Mouse (Mus musculus): Measurements from ENCODE around the gene H2-Ab1. TPM values are rescaled to one million over a fixed set of nuclear protein-coding genes. Genes with fewer than 3 reads are reported as not detected.
"Not testable (repeated sequence)": the region's sequence is repeated elsewhere in the genome, so short reads cannot be mapped to it uniquely, and the experiment has no call there.

Gene H2-Ab1
- 12.1 and 42.0 TPM in 2 replicates for polyA plus RNA-seq (2015; fragmentation: Nextera tagmentation; extraction: Ambion mirVana)

- Histone ChIP-seq H3K9me3 (no peaks in the 10 kb centered on the region), H3K27me3 (peaks cover 27% of the 10 kb centered on the region), H3K4me3 (no peak within 1 kb of the TSS), H3K9ac (no peak within 1 kb of the TSS), H3K4me1 (no peaks in the 10 kb centered on the region), H3K36me3 (no peaks in the 10 kb centered on the region), H3K27ac (no peak within 1 kb of the TSS), H3K4me2 (no peak within 1 kb of the TSS)
- 66% methylated on average over 11 of the region's 11 CpGs for WGBS
- ATAC-seq (ENCODE audit: borderline replicate concordance, extremely low read depth, low FRiP score, low TSS enrichment), result no peak
Observed at GRCm38 (mm10) chr17:34257594-34258375, at the start of gene H2-Ab1. TSS of gene H2-Ab1 (plus strand) at chr17:34257689.

- ATAC-seq (ENCODE audit: borderline replicate concordance, extremely low read depth, low FRiP score, low TSS enrichment), result no peak
- 96% methylated on average over 9 of the region's 9 CpGs for WGBS
- Histone ChIP-seq H3K27me3 (peaks cover 28% of the 10 kb centered on the region), H3K4me2 (no peak overlapping the region), H3K9ac (no peak overlapping the region), H3K9me3 (no peaks in the 10 kb centered on the region), H3K4me1 (peaks cover 11% of the 10 kb centered on the region), H3K27ac (no peak overlapping the region), H3K4me3 (no peak overlapping the region), H3K36me3 (no peaks in the 10 kb centered on the region)
Observed at GRCm38 (mm10) chr17:34207866-34208265, 49.6 kb upstream of the H2-Ab1 start.

- H3K27ac ChIP-seq, result no peak overlapping the region
- no peak for ATAC-seq (ENCODE audit: borderline replicate concordance, extremely low read depth, low FRiP score, low TSS enrichment)
- H3K9ac ChIP-seq, result no peak overlapping the region
- H3K9me3 ChIP-seq, result no peaks in the 10 kb centered on the region
- peaks cover 11% of the 10 kb centered on the region for H3K4me1 ChIP-seq
- WGBS, result 18% methylated on average over 10 of the region's 10 CpGs
- no peaks in the 10 kb centered on the region for H3K36me3 ChIP-seq
- H3K27me3 ChIP-seq, result peaks cover 31% of the 10 kb centered on the region
- no peak overlapping the region for H3K4me3 ChIP-seq
- no peak overlapping the region for H3K4me2 ChIP-seq
Observed at GRCm38 (mm10) chr17:34208421-34208820, 49.1 kb upstream of the H2-Ab1 start.

- Histone ChIP-seq H3K4me3 (no peak overlapping the region), H3K4me1 (peaks cover 11% of the 10 kb centered on the region), H3K4me2 (no peak overlapping the region), H3K27ac (no peak overlapping the region), H3K9ac (no peak overlapping the region), H3K36me3 (no peaks in the 10 kb centered on the region), H3K9me3 (no peaks in the 10 kb centered on the region), H3K27me3 (peaks cover 44% of the 10 kb centered on the region)
- no peak for ATAC-seq (ENCODE audit: borderline replicate concordance, extremely low read depth, low FRiP score, low TSS enrichment)
- 51% methylated on average over 3 of the region's 3 CpGs for WGBS
Observed at GRCm38 (mm10) chr17:34209680-34210079, 47.8 kb upstream of the H2-Ab1 start.

- 51% methylated on average over 3 of the region's 3 CpGs for WGBS
Observed at GRCm38 (mm10) chr17:34210599-34210998, 46.9 kb upstream of the H2-Ab1 start.

GRCm38 (mm10) chr17:34211746-34212365 is 45.6 kb upstream of the H2-Ab1 start:
- no peaks in the 10 kb centered on the region for H3K4me1 ChIP-seq

More at GRCm38 (mm10) chr17:34210599-34210998, 46.9 kb upstream of the H2-Ab1 start:
- Histone ChIP-seq H3K9ac (no peak overlapping the region), H3K4me3 (no peak overlapping the region), H3K9me3 (no peaks in the 10 kb centered on the region), H3K4me1 (peaks cover 3% of the 10 kb centered on the region), H3K4me2 (no peak overlapping the region), H3K27me3 (peaks cover 46% of the 10 kb centered on the region), H3K27ac (no peak overlapping the region), H3K36me3 (no peaks in the 10 kb centered on the region)
- ATAC-seq (ENCODE audit: borderline replicate concordance, extremely low read depth, low FRiP score, low TSS enrichment), result no peak

GRCm38 (mm10) chr17:34213936-34214335 is 43.6 kb upstream of the H2-Ab1 start:
- ATAC-seq (ENCODE audit: borderline replicate concordance, extremely low read depth, low FRiP score, low TSS enrichment), result no peak
- Histone ChIP-seq H3K36me3 (no peaks in the 10 kb centered on the region), H3K4me2 (no peak overlapping the region), H3K27ac (no peak overlapping the region), H3K9me3 (no peaks in the 10 kb centered on the region), H3K9ac (no peak overlapping the region), H3K4me3 (no peak overlapping the region), H3K4me1 (no peaks in the 10 kb centered on the region), H3K27me3 (peaks cover 43% of the 10 kb centered on the region)
- 46% methylated on average over 21 of the region's 21 CpGs for WGBS

More at GRCm38 (mm10) chr17:34211746-34212365, 45.6 kb upstream of the H2-Ab1 start:
- Histone ChIP-seq H3K36me3 (no peaks in the 10 kb centered on the region), H3K4me3 (no peak overlapping the region), H3K27ac (no peak overlapping the region), H3K27me3 (peaks cover 43% of the 10 kb centered on the region), H3K9me3 (no peaks in the 10 kb centered on the region), H3K9ac (no peak overlapping the region), H3K4me2 (no peak overlapping the region)
- WGBS, result 19% methylated on average over 23 of the region's 23 CpGs
- no peak for ATAC-seq (ENCODE audit: borderline replicate concordance, extremely low read depth, low FRiP score, low TSS enrichment)

- H3K36me3 ChIP-seq, result no peaks in the 10 kb centered on the region
- no peak overlapping the region for H3K9ac ChIP-seq
- H3K27me3 ChIP-seq, result peaks cover 43% of the 10 kb centered on the region
- no peaks in the 10 kb centered on the region for H3K4me1 ChIP-seq
- H3K4me2 ChIP-seq, result no peak overlapping the region
- H3K4me3 ChIP-seq, result no peak overlapping the region
- 89% methylated on average over 12 of the region's 12 CpGs for WGBS
- no peak overlapping the region for H3K27ac ChIP-seq
- H3K9me3 ChIP-seq, result no peaks in the 10 kb centered on the region
- no peak for ATAC-seq (ENCODE audit: borderline replicate concordance, extremely low read depth, low FRiP score, low TSS enrichment)
Observed at GRCm38 (mm10) chr17:34215176-34215575, 42.3 kb upstream of the H2-Ab1 start.

GRCm38 (mm10) chr17:34217216-34217928 is 40.1 kb upstream of the H2-Ab1 start:
- no peak for ATAC-seq (ENCODE audit: borderline replicate concordance, extremely low read depth, low FRiP score, low TSS enrichment)
- H3K27me3 ChIP-seq, result peaks cover 27% of the 10 kb centered on the region
- no peaks in the 10 kb centered on the region for H3K4me1 ChIP-seq
- H3K4me2 ChIP-seq, result no peak overlapping the region
- no peaks in the 10 kb centered on the region for H3K9me3 ChIP-seq
- WGBS, result 81% methylated on average over 8 of the region's 8 CpGs
- H3K36me3 ChIP-seq, result no peaks in the 10 kb centered on the region
- no peak overlapping the region for H3K9ac ChIP-seq
- no peak overlapping the region for H3K4me3 ChIP-seq
- H3K27ac ChIP-seq, result no peak overlapping the region

- Histone ChIP-seq H3K4me1 (no peaks in the 10 kb centered on the region), H3K4me2 (no peak overlapping the region), H3K36me3 (no peaks in the 10 kb centered on the region), H3K27me3 (peaks cover 20% of the 10 kb centered on the region), H3K4me3 (no peak overlapping the region), H3K27ac (no peak overlapping the region), H3K9ac (no peak overlapping the region), H3K9me3 (no peaks in the 10 kb centered on the region)
- WGBS, result 84% methylated on average over 5 of the region's 5 CpGs
- ATAC-seq (ENCODE audit: borderline replicate concordance, extremely low read depth, low FRiP score, low TSS enrichment), result no peak
Observed at GRCm38 (mm10) chr17:34217986-34218385, 39.5 kb upstream of the H2-Ab1 start.

GRCm38 (mm10) chr17:34218675-34219074 is 38.8 kb upstream of the H2-Ab1 start:
- H3K4me1 ChIP-seq, result no peaks in the 10 kb centered on the region
- H3K4me3 ChIP-seq, result no peak overlapping the region
- H3K27me3 ChIP-seq, result peaks cover 16% of the 10 kb centered on the region
- no peak for ATAC-seq (ENCODE audit: borderline replicate concordance, extremely low read depth, low FRiP score, low TSS enrichment)
- no peak overlapping the region for H3K9ac ChIP-seq
- no peaks in the 10 kb centered on the region for H3K36me3 ChIP-seq
- no peak overlapping the region for H3K4me2 ChIP-seq
- no peak overlapping the region for H3K27ac ChIP-seq
- H3K9me3 ChIP-seq, result no peaks in the 10 kb centered on the region
- 63% methylated on average over 11 of the region's 11 CpGs for WGBS

- not testable (repeated sequence) for H3K9me3 ChIP-seq; H3K36me3 ChIP-seq; H3K27ac ChIP-seq; H3K4me2 ChIP-seq; ATAC-seq (ENCODE audit: borderline replicate concordance, extremely low read depth, low FRiP score, low TSS enrichment); H3K9ac ChIP-seq; H3K4me1 ChIP-seq; H3K4me3 ChIP-seq
- WGBS, result 89% methylated on average over 7 of the region's 11 CpGs
- H3K27me3 ChIP-seq, result peaks cover 12% of the 10 kb centered on the region
Observed at GRCm38 (mm10) chr17:34219096-34219495, 38.4 kb upstream of the H2-Ab1 start.
